Mouse (Mus musculus): ENCODE data around the gene Trim80. TPM values are rescaled to one million over a fixed set of nuclear protein-coding genes. Genes with fewer than 3 reads are reported as not detected.

Gene Trim80
- total RNA-seq, 1 experiment: 0.31 TPM

- H3K27ac ChIP-seq (ENCODE audit: insufficient read depth, low read depth, low read length, poor library complexity, severe bottlenecking): no peak overlapping the region
- DNase-seq (ENCODE audit: low read depth, low spot score): no peak
- H3K36me3 ChIP-seq (ENCODE audit: control insufficient read depth, insufficient read depth, low read length, poor library complexity, severe bottlenecking): no peaks in the 10 kb centered on the region
- no peak for TF ChIP-seq CHD2 (IDR thresholded peaks at IDR 0.05; ENCODE audit: low read depth, low read length)
- no peak for TF ChIP-seq MAFK (IDR thresholded peaks at IDR 0.05; ENCODE audit: insufficient read depth, low read depth, low read length)
- no peak for TF ChIP-seq ZC3H11A (IDR thresholded peaks at IDR 0.05; ENCODE audit: borderline replicate concordance, low read depth, low read length)
- TF ChIP-seq ZNF384 (IDR thresholded peaks at IDR 0.05; ENCODE audit: low read depth, low read length): no peak
- TF ChIP-seq HCFC1 (IDR thresholded peaks at IDR 0.05; ENCODE audit: borderline replicate concordance, insufficient read depth, low read length): no peak
- no peak overlapping the region for H3K4me3 ChIP-seq (ENCODE audit: insufficient read depth in 1 of 2, low read depth in 1 of 2, low read length in 2 of 2, poor library complexity in 1 of 2, severe bottlenecking in 1 of 2)
- no peak overlapping the region for H3K9ac ChIP-seq (ENCODE audit: insufficient read depth, low read depth, low read length, poor library complexity, severe bottlenecking)
- in situ Hi-C loops (cut with MboI; ENCODE audit: low sequenced_read_pairs in 2 of 2, unreplicated experiment in 2 of 2): no loop called here
- no peaks in the 10 kb centered on the region for H3K9me3 ChIP-seq (ENCODE audit: control insufficient read depth, insufficient read depth, low read depth, low read length)
- peaks cover 2 to 7% of the 10 kb centered on the region in 2 experiments; a peak in 1 of 4 replicates for H3K4me1 ChIP-seq (ENCODE audit: control insufficient read depth in 2 of 2, insufficient read depth in 2 of 2, low read length in 2 of 2, poor library complexity in 1 of 2)
Observed at GRCm38 (mm10) chr11:115456182-115456581, 15.8 kb downstream of the Trim80 start.

GRCm38 (mm10) chr11:115457405-115457804 is 17.1 kb downstream of the Trim80 start:
- Histone ChIP-seq H3K4me1 (ENCODE audit: control insufficient read depth in 2 of 2, insufficient read depth in 2 of 2, low read length in 2 of 2, poor library complexity in 1 of 2) (peaks cover 2 to 14% of the 10 kb centered on the region in 2 experiments; a peak in 1 of 4 replicates), H3K9me3 (ENCODE audit: control insufficient read depth, insufficient read depth, low read depth, low read length) (no peaks in the 10 kb centered on the region), H3K9ac (ENCODE audit: insufficient read depth, low read depth, low read length, poor library complexity, severe bottlenecking) (no peak overlapping the region), H3K27ac (ENCODE audit: insufficient read depth, low read depth, low read length, poor library complexity, severe bottlenecking) (no peak overlapping the region), H3K36me3 (ENCODE audit: control insufficient read depth, insufficient read depth, low read length, poor library complexity, severe bottlenecking) (no peaks in the 10 kb centered on the region), H3K4me3 (ENCODE audit: insufficient read depth in 1 of 2, low read depth in 1 of 2, low read length in 2 of 2, poor library complexity in 1 of 2, severe bottlenecking in 1 of 2) (no peak overlapping the region)
- in situ Hi-C loops (cut with MboI; ENCODE audit: low sequenced_read_pairs in 2 of 2, unreplicated experiment in 2 of 2): no loop called here
- no peak for TF ChIP-seq MAFK (IDR thresholded peaks at IDR 0.05; ENCODE audit: insufficient read depth, low read depth, low read length)
- no peak for TF ChIP-seq ZC3H11A (IDR thresholded peaks at IDR 0.05; ENCODE audit: borderline replicate concordance, low read depth, low read length)
- TF ChIP-seq HCFC1 (IDR thresholded peaks at IDR 0.05; ENCODE audit: borderline replicate concordance, insufficient read depth, low read length): no peak
- TF ChIP-seq CHD2 (IDR thresholded peaks at IDR 0.05; ENCODE audit: low read depth, low read length): no peak
- TF ChIP-seq ZNF384 (IDR thresholded peaks at IDR 0.05; ENCODE audit: low read depth, low read length): no peak
- no peak for DNase-seq (ENCODE audit: low read depth, low spot score)

- Histone ChIP-seq H3K36me3 (ENCODE audit: control insufficient read depth, insufficient read depth, low read length, poor library complexity, severe bottlenecking) (no peaks in the 10 kb centered on the region), H3K9ac (ENCODE audit: insufficient read depth, low read depth, low read length, poor library complexity, severe bottlenecking) (no peak overlapping the region), H3K27ac (ENCODE audit: insufficient read depth, low read depth, low read length, poor library complexity, severe bottlenecking) (no peak overlapping the region), H3K9me3 (ENCODE audit: control insufficient read depth, insufficient read depth, low read depth, low read length) (no peaks in the 10 kb centered on the region), H3K4me1 (ENCODE audit: control insufficient read depth in 2 of 2, insufficient read depth in 2 of 2, low read length in 2 of 2, poor library complexity in 1 of 2) (peaks cover 9 to 36% of the 10 kb centered on the region in 2 experiments), H3K4me3 (ENCODE audit: insufficient read depth in 1 of 2, low read depth in 1 of 2, low read length in 2 of 2, poor library complexity in 1 of 2, severe bottlenecking in 1 of 2) (no peak overlapping the region)
- DNase-seq (ENCODE audit: low read depth, low spot score): no peak
- in situ Hi-C loops (cut with MboI; ENCODE audit: low sequenced_read_pairs in 2 of 2, unreplicated experiment in 2 of 2): no loop called here
- TF ChIP-seq ZNF384 (IDR thresholded peaks at IDR 0.05; ENCODE audit: low read depth, low read length): no peak
Observed at GRCm38 (mm10) chr11:115460976-115461375, 20.6 kb downstream of the Trim80 start.

GRCm38 (mm10) chr11:115461846-115462242 is 21.5 kb downstream of the Trim80 start:
- DNase-seq (ENCODE audit: low read depth, low spot score): no peak
- in situ Hi-C loops (cut with MboI; ENCODE audit: low sequenced_read_pairs in 2 of 2, unreplicated experiment in 2 of 2): no loop called here
- no peak overlapping the region for H3K4me3 ChIP-seq (ENCODE audit: insufficient read depth in 1 of 2, low read depth in 1 of 2, low read length in 2 of 2, poor library complexity in 1 of 2, severe bottlenecking in 1 of 2)
- H3K9me3 ChIP-seq (ENCODE audit: control insufficient read depth, insufficient read depth, low read depth, low read length): no peaks in the 10 kb centered on the region
- TF ChIP-seq HCFC1 (IDR thresholded peaks at IDR 0.05; ENCODE audit: borderline replicate concordance, insufficient read depth, low read length): no peak
- TF ChIP-seq ZC3H11A (IDR thresholded peaks at IDR 0.05; ENCODE audit: borderline replicate concordance, low read depth, low read length): no peak
- TF ChIP-seq ZNF384 (IDR thresholded peaks at IDR 0.05; ENCODE audit: low read depth, low read length): no peak
- no peak for TF ChIP-seq MAFK (IDR thresholded peaks at IDR 0.05; ENCODE audit: insufficient read depth, low read depth, low read length)
- no peak for TF ChIP-seq CHD2 (IDR thresholded peaks at IDR 0.05; ENCODE audit: low read depth, low read length)
- no peak overlapping the region for H3K9ac ChIP-seq (ENCODE audit: insufficient read depth, low read depth, low read length, poor library complexity, severe bottlenecking)
- H3K4me1 ChIP-seq (ENCODE audit: control insufficient read depth in 2 of 2, insufficient read depth in 2 of 2, low read length in 2 of 2, poor library complexity in 1 of 2): peaks cover 7 to 29% of the 10 kb centered on the region in 2 experiments
- no peak overlapping the region for H3K27ac ChIP-seq (ENCODE audit: insufficient read depth, low read depth, low read length, poor library complexity, severe bottlenecking)
- H3K36me3 ChIP-seq (ENCODE audit: control insufficient read depth, insufficient read depth, low read length, poor library complexity, severe bottlenecking): no peaks in the 10 kb centered on the region

GRCm38 (mm10) chr11:115462243-115462891 is 22.0 kb downstream of the Trim80 start, which contains the start of gene Slc16a5:
Gene Slc16a5 (plus strand): TSS chr11:115462474.
- Histone ChIP-seq H3K36me3 (ENCODE audit: control insufficient read depth, insufficient read depth, low read length, poor library complexity, severe bottlenecking) (no peaks in the 10 kb centered on the region), H3K9ac (ENCODE audit: insufficient read depth, low read depth, low read length, poor library complexity, severe bottlenecking) (no peak within 1 kb of the TSS), H3K4me3 (ENCODE audit: insufficient read depth in 1 of 2, low read depth in 1 of 2, low read length in 2 of 2, poor library complexity in 1 of 2, severe bottlenecking in 1 of 2) (no peak within 1 kb of the TSS), H3K9me3 (ENCODE audit: control insufficient read depth, insufficient read depth, low read depth, low read length) (no peaks in the 10 kb centered on the region), H3K4me1 (ENCODE audit: control insufficient read depth in 2 of 2, insufficient read depth in 2 of 2, low read length in 2 of 2, poor library complexity in 1 of 2) (peaks cover 7 to 29% of the 10 kb centered on the region in 2 experiments), H3K27ac (ENCODE audit: insufficient read depth, low read depth, low read length, poor library complexity, severe bottlenecking) (no peak within 1 kb of the TSS)
- no peak for DNase-seq (ENCODE audit: low read depth, low spot score)
- TF ChIP-seq ZC3H11A (IDR thresholded peaks at IDR 0.05; ENCODE audit: borderline replicate concordance, low read depth, low read length) (no peak), CHD2 (IDR thresholded peaks at IDR 0.05; ENCODE audit: low read depth, low read length) (no peak), HCFC1 (IDR thresholded peaks at IDR 0.05; ENCODE audit: borderline replicate concordance, insufficient read depth, low read length) (no peak), MAFK (IDR thresholded peaks at IDR 0.05; ENCODE audit: insufficient read depth, low read depth, low read length) (no peak), ZNF384 (IDR thresholded peaks at IDR 0.05; ENCODE audit: low read depth, low read length) (no peak)
- in situ Hi-C loops (cut with MboI; ENCODE audit: low sequenced_read_pairs in 2 of 2, unreplicated experiment in 2 of 2): no loop called here

Measured in ES-E14 (cell line).